Mouse (Mus musculus) layer of hippocampus, postnatal 10 days (tissue): ENCODE measurements around the gene Akr1b3. TPM values are rescaled to one million over a fixed set of nuclear protein-coding genes. Genes with fewer than 3 reads are reported as not detected.

Experiments
- DNase-seq, 2 experiments: peaks; one replicate each; pipeline ENCODE4 v3.0.0; 2021; ENCODE audit warnings: low spot score in 2 of 2
- total RNA-seq, 2 experiments: library from RNA; stranded (reverse); gene quantifications; 2 replicates each; pipeline ENCODE4 v1.2.3; 2021

Gene Akr1b3
- total RNA-seq, 2 experiments from 2014 or later = 47.0 to 47.1 TPM

DNA sequence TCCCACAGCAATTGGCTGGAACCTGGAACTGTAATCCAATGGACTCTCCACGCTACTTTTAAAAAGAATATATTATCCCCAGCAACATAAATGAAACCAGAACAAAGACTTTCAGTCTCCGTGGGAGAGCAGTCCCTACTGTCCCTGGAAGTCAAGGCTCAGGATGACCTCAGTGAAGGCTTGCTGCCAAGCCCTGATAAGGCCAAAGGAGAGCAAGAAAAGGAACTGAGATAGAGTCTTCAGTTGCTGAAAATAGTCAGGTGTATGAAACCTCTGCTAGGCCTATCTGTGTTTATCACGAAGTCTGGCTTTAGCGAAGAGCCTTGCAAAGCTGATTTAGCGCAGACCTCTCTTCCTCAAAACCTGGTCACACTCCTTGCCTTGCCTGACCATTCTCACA is 14.1 kb upstream of the Akr1b3 start:
- DNase-seq = no peak

GRCm38 (mm10) chr6:34322121-34322520 is 4.8 kb upstream of the Akr1b3 start:
- no peak for DNase-seq

GRCm38 (mm10) chr6:34318636-34319035 is 1.4 kb upstream of the Akr1b3 start:
- no peak for DNase-seq

DNA sequence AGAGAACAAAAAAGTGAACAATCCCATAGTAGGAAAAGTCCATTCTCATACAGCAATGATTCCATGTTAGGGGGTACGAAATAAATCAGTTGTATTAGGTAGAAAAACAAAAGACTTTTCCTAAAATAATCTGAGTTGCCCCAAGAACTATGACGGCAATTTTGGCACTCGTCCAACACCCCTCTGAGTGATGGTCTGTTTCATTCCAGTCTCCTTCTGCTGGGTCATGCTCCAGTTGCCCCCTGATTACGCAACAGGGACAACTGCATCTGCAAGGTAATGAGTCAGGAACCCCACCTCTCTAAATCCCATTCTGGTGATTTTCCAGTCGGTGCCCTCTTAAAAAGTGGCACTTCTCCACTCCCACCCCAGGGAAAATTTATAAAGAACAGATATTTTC is 894 bp upstream of the Akr1b3 start:
- DNase-seq = peak in 1 of 2 experiments; percentile 13

GRCm38 (mm10) chr6:34313921-34314320 is 3.4 kb downstream of the Akr1b3 start:
- DNase-seq = no peak

DNA sequence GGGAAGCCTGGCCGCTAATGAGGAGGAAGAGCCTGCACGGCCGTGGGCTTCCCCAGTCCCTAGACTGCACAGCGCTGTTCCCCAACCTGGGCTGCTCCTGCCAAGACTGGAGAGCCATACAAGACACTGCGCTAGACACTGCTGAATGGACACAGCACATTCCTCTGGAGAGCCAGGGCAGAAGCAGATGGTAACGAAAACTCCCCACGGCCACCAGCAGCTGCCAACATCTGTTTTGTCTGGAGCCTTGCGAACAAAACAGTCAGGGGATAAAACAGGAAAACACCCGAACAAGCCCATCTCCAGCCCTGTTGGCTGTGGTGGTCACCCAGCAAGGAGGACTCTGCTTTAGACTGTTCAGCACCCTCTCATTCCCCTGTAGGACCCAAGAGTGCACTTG is 3.9 kb downstream of the Akr1b3 start:
- DNase-seq = no peak

- no peak for DNase-seq
Measured at GRCm38 (mm10) chr6:34310023-34310595, 7.2 kb downstream of the Akr1b3 start.

DNA sequence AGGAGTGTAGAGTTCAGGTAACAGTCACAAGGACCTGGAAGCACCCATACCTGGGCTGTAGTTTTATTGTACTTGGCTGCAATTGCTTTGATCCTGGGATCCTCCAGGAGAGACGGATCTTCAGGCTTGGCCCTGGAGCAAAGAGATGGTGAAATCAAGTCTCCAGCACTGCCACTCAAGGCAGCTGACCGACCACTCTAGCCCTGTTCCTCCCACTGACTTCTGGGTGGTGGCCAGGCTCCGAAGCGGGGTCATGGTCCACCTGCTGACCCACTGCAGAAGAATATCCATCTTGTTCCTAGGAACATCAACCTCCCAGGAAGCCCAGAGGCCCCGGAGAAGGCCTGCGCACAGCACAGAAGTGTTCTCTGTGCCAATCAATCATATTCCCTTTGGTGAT is 7.8 kb downstream of the Akr1b3 start:
- DNase-seq = no peak

DNA sequence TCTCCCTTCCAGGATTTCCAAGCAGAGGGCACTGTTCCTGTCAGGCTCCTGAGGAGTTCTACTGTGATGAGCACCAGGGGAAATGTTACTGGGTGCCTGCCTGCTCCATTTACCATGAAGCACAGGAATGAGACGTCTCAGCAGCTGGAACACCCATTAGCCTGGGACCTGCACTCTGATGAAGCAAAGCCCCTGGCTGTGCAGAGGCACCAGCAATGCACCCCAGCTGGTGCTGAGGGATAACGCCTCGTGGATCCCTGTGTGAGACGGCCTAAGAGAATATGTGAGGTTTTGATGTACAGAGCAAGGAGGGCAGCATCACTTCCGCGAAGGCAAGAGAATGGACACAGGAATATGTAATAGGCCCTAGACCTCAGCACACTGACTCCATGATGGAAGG is 10.5 kb downstream of the Akr1b3 start:
- DNase-seq = no peak

- no peak for DNase-seq
Measured at GRCm38 (mm10) chr6:34304675-34305241, 12.5 kb downstream of the Akr1b3 start.

DNA sequence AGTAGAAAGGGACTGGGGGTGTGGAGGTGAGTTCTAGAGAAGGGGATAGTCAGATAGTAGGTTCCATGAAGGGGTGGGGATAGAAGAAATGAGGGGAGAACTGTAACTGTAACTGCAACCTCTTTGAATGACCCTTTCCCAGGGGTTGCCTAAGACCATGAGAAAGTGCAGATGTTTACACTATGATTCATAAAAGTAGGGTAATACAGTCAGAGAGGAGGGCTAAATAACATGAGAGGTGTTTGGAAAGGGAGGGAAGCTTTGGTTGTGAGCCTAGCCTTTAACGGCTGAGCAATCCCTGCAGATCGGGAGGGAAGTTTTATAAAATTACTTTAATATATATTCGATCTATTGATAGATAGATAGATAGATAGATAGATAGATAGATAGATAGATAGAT is 20.2 kb downstream of the Akr1b3 start:
- no peak for DNase-seq

GRCm38 (mm10) chr6:34295437-34295836 is 21.8 kb downstream of the Akr1b3 start:
- DNase-seq = no peak

DNA sequence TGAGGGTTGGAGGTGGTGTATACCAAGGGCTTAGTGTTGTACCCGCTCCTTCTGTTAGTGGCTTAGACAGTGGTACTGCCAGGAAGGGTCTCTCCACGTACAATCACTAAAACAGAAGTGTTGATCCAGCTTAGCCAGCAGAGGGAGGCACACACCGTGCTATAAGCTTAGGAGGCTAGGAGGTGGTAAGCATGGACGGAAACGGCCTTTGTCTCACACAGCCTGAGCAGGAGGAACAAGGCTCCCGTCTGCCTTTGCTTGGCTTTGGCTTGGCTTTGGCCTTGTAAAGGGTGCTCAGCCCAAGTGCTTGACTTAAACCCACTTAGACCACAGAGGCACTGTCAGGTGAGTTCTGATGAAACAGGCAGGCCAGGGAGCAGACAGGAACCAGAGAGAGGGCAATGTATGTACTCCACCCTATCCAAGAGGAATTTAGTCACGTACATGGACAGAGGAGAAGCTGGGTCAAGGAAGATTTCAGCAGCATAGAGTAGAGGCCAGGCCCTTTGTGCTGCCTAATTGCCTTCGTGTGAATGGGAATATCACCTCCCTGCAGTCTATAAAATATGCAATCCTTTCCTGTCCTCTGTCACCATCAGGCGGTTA is 24.3 kb downstream of the Akr1b3 start:
- DNase-seq = peak; percentile 80 to 82

DNA sequence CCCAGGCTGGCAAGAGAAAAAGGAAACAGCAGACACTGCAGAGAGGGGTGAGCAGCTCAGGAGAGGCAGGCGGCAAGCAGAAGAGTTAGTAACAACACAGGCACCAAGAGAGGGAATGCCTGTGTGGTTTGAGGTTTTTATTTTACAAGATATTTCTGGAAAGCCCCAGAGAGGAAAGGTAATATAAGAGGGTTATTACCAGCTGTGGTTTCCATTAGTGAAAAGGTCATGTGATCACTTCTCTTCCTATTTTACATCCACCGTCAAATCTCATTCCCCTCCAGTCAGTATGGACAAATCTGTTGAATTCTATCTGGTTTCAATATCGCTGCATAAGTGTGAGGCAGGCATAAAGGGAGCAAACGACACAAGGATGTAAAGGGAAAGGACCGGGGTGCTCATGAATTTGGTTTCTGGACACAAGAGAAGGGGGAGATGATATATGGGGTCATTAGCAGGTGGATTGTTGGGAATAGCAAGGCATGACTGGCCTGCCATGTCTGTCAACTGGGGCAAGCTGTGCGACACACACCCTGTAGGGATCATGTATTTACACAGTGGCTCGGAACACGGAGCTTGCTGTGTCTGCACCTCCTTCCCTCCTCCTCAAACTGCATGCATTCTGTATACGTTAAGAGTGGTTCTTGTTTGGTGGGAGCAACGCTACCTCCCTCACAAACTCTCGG is 24.9 kb downstream of the Akr1b3 start:
- DNase-seq = no peak

DNA sequence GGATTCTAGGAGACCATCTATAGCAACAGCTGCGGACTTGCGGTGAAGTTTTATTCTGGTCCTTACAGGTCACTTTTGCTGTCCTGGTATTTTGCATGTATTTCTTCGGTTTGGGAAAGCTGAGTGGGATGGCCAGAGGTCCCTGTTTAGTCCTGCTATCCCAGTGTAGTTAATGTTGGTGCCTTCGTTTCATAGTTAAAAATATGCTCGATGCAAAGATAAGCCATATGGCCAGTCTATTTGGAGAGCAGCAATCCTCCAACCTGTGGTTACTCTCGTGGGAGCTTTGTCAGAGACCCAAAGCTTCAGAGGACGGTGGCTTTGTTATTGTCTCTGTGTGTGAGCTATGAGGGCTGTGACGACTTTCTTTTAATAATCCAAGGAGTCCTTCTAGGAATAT is 26.6 kb downstream of the Akr1b3 start:
- DNase-seq = no peak

- no peak for DNase-seq
Measured at GRCm38 (mm10) chr6:34290091-34290490, 27.2 kb downstream of the Akr1b3 start.

GRCm38 (mm10) chr6:34288098-34288497 is 29.2 kb downstream of the Akr1b3 start:
- peak; percentile 36 to 55 for DNase-seq

DNA sequence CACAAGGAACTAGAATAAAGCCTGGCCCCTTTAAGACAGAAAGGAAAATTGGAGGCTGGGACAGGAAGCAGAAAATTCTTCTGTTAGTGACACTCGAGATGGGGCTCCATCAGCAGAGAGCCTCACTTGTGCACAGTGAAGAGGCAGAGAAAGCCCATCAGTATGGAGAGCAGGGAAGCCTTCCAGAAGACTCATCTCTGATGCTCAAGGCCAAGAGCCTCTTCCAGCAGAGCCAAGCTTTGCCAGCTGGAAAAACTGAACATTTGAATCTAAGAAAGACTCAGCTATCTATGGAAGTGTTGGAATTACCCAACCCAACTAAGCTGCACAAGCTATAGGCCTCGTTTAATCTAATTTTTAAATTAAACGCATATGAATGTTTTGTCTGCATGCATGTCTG is 30.4 kb downstream of the Akr1b3 start:
- DNase-seq = no peak

DNA sequence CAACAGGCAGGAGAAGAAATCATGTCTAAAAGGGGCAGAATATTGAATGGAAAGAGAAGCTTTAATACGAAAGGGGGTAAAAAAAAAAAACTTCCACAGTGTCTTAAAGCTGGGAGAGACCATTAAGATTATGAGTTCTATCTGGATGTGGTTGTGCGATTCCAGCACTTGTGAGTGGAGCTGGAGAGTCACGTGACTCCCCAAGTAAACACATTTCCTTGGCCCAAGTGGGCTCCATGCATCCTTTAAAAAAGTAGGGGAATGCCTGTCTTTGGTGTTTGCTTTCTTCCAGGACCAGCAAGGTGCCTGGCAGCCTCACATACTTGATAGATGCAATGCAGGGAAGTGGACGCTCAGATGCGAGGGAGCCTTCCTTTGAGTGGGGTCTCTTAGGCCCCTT is 38.9 kb downstream of the Akr1b3 start:
- no peak for DNase-seq

DNA sequence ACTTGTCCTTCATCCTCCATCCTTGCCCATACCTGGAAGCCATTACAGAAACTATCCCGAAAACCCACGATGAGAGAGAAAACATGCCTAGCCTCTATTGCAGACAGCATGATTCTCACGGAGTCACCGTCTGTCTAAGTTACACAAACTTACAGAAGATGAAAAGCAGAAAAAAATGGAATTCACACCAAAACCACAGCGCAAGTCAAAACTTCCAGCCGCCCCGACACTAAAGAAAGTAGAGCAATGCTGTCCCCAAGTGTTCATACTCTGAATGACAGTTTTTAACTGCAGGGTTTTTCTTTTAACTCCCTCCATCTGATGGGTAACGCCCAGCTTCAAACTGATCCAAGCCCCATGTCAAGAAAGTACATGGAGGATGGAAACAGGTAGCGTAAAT is 39.6 kb downstream of the Akr1b3 start:
- DNase-seq = peak; percentile 62 to 73

- peak; percentile 48 to 61 for DNase-seq
Measured at GRCm38 (mm10) chr6:34274346-34274745, 42.9 kb downstream of the Akr1b3 start.

- DNase-seq = no peak
Measured at GRCm38 (mm10) chr6:34273073-34273472, 44.2 kb downstream of the Akr1b3 start.
